Mouse (Mus musculus) 3134 (cell line): ENCODE measurements at regions not wholly inside any gene's neighbourhood (a gene's known extent, or its start where the extent isn't known, plus 50 kb on each side); places are given as distances from the start of the nearest gene placed in this dataset.

Source experiments
- DNase-seq: peaks from one replicate; pipeline ENCODE4 v3.0.0-alpha.2; 2011; ENCODE audit warnings: low spot score; ENCODE audit not compliant: insufficient read length; ENCODE audit errors: extremely low read depth

GRCm38 (mm10) chr2:170259662-170260457 lies 112.0 kb upstream of the Zfp217 start:
- no peak for DNase-seq

- peak; percentile 72 for DNase-seq
Measured at GRCm38 (mm10) chr2:170258367-170258766, 110.5 kb upstream of the Zfp217 start.

DNA sequence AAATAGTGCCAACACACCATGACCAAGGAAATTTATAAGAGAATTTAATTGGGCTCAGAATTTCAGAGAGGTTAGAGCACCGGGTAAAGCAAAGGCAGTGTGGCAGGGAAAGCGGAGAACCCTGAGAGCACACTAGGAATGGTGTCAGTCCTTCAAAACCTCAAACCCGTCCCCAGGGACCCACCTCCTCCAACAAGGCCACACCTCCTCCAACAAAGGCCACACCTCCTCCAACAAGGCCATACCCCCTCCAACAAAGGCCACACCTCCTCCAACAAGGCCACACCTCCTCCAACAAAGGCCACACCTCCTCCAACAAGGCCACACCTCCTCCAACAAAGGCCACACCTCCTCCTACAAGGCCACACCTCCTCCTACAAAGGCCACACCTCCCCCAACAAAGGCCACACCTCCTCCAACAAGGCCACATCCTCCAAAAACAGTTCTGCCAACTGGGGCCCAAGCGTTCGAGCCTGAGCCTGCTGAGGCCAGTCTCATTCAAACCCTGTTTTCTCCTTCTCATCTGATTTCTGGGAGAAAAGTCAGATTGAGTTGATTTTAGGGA lies 109.8 kb upstream of the Zfp217 start:
- DNase-seq = peak; percentile 66

DNA sequence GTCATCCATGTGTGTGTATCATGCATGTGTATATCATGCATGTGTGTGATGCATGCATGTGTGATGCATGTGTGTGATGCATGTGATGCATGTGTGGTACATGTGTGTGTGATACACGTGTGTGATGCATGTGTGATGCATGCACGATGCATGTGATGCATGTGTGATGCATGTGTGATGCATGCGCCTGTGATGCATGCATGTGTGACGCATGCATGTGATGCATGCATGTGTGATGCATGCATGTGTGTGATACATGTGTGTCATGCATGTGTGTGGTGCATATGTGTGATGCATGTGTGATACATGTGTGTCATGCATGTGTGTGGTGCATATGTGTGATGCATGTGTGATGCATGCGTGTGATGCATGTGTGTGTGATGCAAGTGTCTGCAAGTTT lies 108.1 kb upstream of the Zfp217 start:
- no peak for DNase-seq

- DNase-seq = no peak
Measured at GRCm38 (mm10) chr2:170255533-170255932, 107.6 kb upstream of the Zfp217 start.

DNA sequence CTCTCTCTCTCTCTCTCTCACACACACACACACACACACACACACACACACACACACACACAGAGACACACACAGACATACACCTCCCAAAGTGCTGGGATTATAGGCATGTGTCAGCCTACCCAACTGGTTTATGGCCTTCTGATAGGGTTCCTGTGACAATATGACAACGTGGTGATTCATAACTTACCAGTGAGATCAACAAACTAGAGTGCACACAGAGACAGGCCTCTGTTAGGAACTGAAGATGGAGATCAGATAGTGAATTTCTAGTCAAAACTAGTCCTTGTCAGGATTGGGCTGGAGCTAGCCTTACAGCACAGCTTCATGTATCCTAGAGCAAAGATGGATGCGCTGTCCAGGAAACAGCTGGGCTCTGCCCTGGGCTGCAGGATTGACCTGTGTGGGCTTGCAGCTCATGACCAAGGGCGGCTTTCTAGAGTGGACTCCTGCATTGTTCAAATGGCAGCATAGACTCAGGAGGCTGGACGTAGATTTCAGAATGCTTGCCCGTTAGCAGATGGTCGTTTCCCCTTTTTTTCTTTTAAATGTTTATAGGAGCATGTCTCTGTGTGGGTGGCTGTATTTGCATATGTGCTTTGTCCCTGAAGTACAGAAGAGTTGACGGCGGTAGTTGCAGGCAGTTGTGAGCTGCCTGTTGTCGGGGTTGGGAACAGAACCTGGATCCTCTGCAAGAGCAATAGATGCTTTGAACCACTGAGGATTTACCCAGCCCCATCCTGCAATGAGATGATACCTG lies 106.0 kb upstream of the Zfp217 start:
- DNase-seq = no peak

GRCm38 (mm10) chr2:170252255-170253034 lies 104.5 kb upstream of the Zfp217 start:
- no peak for DNase-seq

DNA sequence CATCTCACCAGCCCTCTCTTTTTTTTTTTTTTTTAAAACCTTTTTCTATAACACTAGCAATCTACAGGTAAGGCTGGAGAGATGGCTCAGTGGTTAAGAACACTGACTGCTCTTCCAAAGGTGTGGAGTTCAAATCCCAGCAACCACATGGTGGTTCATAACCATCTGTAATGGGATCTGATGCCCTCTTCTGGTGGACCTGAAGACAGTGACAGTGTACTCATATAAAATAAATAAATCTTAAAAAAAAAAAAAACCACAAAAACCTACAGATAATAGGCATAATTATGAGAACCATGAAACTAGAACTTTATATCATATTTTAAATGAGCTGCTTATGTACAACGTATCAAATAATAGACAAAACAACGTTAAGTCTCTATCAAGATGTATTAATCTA lies 102.8 kb upstream of the Zfp217 start:
- DNase-seq = no peak

DNA sequence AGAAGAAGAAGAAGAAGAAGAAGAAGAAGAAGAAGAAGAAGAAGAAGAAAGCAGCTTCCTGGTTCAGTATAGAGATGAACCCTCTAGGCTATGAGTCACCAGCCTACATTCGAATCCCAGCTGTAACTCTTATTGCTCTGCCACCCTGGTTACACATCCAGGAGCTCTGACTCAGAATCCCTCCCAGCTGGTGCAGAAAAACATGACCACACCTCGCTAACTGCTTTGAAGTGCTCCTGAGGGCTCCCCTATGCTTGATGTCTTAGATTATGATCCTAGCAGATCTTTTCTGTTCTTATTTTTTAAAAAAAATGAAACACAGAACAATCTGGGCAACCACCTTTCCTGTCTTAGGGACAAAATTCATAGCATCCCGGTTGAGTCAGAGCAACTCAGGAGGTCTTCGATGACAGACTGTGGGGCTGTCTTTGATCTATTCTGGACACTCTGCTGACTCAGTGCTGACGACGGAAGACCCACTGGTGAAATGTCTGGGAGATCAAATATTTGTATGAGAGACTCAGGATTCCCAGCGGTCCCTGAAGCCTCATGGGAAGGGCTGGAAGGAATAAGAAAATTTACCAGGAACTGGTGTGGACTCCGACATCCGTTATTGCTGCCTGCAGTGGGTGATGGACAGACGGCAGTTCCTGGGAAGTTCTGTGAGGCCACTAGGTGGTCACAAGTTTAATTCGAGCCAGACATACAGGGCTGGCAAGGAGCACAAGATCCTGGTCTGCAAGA lies 100.0 kb upstream of the Zfp217 start:
- DNase-seq = peak; percentile 52

DNA sequence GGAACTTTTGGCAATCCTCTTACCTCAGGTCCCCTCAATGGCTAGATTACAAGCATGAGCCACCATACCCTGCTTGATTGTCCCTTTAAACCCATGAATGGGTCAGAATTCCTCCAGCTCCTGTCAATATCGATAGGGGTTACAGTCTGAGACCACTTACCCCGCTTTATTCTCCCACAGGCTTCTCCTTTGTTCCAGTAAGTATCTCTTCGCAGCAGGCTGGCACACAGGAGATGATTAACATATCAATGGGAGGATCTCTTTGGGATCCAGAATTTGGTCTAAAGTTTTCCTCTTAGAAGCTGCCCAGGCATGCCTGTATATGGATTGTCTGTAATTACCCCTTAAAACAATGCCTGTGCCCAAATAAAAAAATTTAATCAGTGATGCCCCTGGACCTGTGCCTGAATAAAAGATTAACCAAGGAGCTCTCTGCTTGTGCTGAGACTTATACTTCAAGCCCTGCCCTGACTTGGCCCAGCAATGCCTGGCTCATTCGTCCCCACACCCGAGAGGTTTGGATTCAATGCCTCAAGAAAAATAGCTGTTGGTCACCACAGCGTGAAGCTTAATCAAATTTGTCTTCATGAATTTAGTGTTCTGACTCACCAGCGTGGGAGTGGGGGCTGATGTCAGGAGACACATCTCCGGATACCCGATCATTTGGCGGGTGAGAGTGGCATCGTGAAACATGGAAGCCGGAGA lies 97.9 kb upstream of the Zfp217 start:
- DNase-seq = no peak

DNA sequence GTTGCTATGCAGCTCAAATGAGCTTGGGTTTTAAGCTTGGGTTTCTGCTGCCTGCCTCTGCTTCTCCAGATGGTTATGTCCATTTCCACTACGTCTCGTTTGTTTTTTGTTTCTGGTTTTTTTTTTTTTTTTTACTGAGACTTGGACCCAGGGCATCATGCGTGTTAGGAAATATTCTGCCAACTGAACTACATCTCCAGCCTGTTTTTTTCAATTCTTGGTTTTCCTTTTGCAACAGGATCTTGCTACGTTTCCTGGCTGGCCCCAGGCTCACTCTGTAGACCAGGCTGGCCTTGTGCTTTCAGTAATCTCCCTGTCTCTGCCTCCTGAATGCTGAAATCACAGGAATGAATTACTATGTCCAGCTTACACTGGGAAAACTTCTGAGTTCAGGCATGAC lies 96.2 kb upstream of the Zfp217 start:
- no peak for DNase-seq

DNA sequence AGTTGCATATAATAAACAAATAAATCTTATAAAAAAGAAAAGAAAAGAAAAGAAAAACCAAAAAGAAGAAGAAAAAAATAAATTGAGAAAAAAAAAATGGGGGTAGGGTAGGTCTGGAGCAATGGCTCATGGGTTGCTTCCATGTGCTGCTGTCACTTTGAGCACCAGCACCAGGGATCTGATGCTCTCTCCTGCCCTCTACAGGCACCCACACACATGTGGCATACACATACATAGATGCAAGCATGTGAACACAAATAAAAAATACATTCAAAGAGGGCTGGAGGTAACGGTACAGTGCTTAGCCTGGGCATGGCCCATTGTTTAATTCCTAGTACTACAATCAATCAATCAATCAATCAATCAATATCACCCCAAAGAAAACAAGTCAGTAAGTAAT lies 90.1 kb upstream of the Zfp217 start:
- no peak for DNase-seq

- DNase-seq = no peak
Measured at GRCm38 (mm10) chr2:170233426-170233825, 85.5 kb upstream of the Zfp217 start.

DNA sequence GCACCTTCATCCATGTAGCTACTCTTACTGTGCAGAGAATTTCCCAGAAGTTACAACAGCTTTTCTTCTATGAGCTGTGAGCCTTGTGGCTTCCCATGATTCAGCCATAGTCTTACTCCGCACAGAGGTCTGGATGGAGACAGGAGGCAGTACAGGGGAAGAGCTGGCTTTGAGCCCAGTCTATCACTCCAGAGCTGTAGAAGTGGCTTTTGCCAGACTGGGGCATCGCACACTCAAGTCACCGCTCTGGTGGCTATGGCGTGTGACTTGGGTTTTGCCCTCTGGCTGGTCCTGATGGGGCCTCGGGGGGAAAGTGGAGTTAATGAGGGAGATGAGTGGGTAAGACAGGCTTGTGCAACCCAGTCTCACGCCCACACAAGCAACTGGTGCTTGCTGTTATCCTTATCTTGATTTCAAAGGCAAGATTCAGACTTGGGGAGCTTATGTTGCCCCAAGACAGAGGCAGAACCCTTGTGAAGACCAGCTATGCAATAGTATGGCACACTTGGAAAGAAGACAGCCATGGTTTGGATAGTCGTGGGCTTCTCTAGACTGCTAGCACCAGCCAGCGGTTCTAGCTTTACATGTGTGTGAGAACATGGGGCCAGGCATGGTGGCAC lies 81.7 kb upstream of the Zfp217 start:
- no peak for DNase-seq

DNA sequence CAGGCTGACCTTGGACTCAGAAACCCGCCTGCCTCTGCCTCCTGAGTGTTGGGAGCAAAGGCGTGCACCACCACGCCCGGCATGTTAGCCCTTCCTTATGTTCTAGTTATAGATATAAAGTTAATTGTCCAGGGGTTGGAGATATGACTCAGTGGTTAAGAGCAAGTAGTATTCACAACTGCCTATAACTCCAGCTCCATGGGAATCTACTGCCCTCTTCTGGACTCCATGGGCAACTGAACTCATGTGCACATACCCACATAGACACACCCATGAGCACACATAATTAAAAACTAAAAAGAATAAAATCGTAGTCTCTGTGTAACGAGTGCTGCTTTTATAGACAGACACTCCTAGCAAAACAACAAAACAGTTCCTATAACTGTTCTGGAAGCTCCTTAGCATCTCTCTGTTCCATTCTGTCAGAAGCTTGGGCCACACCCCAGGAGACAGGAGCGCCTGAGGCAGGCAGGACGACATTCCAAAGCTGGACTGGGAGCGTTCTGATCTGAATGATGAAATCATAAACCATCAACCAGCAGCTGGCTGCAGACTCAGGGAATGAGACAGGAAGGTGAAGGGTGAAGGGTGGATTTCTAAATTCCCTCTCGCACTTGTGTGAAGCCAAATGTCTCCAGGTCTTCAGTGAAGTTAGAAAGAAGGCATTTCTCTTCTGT lies 80.6 kb upstream of the Zfp217 start:
- no peak for DNase-seq

- DNase-seq = no peak
Measured at GRCm38 (mm10) chr2:170223872-170224271, 76.0 kb upstream of the Zfp217 start.

DNA sequence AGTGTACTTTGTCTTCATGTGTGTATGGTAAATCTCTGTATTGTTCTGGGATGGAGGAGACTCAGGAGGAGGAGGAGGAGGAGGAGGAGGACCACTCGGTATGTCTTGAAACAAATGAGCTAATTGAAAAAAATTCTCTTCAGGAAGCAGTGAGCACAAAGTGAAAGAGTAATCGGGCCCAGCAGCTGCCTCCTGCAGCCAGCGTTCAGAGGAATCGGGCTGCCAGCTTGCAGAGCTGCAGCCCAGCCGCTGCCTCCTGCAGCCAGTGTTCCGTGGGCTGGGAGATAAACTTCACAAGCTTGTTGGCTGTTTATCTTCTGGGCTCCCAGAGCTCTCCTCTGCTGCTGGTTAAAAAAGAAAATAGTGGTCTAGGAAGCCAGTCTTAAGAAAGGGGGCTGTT lies 74.9 kb upstream of the Zfp217 start:
- no peak for DNase-seq

GRCm38 (mm10) chr2:170221994-170222535 lies 74.2 kb upstream of the Zfp217 start:
- DNase-seq = no peak
